Mouse (Mus musculus) heart, adult 2 months (tissue): ENCODE results near the gene Rdh5.

Source experiments
- CTCF ChIP-seq: fragments of 200-600 bp; IDR thresholded peaks from 2 replicates; pipeline ENCODE4 v1.8.1; 2022; ENCODE audit warnings: antibody characterized with exemption, mild to moderate bottlenecking, moderate library complexity
- POLR2A ChIP-seq: fragments of 200-500 bp; IDR thresholded peaks from 2 replicates; pipeline ENCODE4 v1.6.1; 2011; ENCODE audit warnings: mild to moderate bottlenecking, low read depth, low read length, control low read depth; ENCODE audit not compliant: insufficient read depth

- TF ChIP-seq POLR2A (no peak), CTCF (no peak)
Observed at GRCm38 (mm10) chr10:128897501-128897900, 25.2 kb downstream of the Rdh5 start.
